Mouse (Mus musculus): ENCODE results near the gene Fryl. TPM values are rescaled to one million over a fixed set of nuclear protein-coding genes. Genes with fewer than 3 reads are reported as not detected.
A peak's percentile ranks its signal among the peaks of the same experiment; 100 is the strongest.

Fryl gene
- polyA plus RNA-seq (2012; rRNA removed), result 107 and 147 TPM in 2 replicates

- H3K27ac ChIP-seq (ENCODE audit: control insufficient read depth, insufficient read depth, low read length), result peak within 1 kb of the TSS; percentile 76
- no peaks in the 10 kb centered on the region for H3K27me3 ChIP-seq (ENCODE audit: control insufficient read depth, insufficient read depth, low read length)
- DNase-seq, result peak; percentile 92
- H3K4me1 ChIP-seq (replicated peaks; ENCODE audit: control insufficient read depth, insufficient read depth, low read length), result peaks cover 9% of the 10 kb centered on the region
- TF ChIP-seq CTCF (IDR thresholded peaks at IDR 0.05; ENCODE audit: borderline replicate concordance, control insufficient read depth, extremely low read depth, insufficient read depth, low read length, poor library complexity) (no peak), POLR2A (IDR thresholded peaks at IDR 0.05; ENCODE audit: control insufficient read depth, extremely low read depth, insufficient read depth, low read length, poor library complexity) (0 out of 2 replicates have a peak, but pooled peaks have one; percentile 40)
- peak within 1 kb of the TSS; percentile 92 for H3K4me3 ChIP-seq (ENCODE audit: control insufficient read depth, insufficient read depth, low read length)
- under 1% methylated on average over 44 of the region's 44 CpGs for WGBS
- H3K36me3 ChIP-seq (ENCODE audit: control insufficient read depth, insufficient read depth, low read length), result no peaks in the 10 kb centered on the region
These were observed at the start of gene Fryl for GRCm38 (mm10) chr5:73256352-73257065. Gene Fryl (minus strand): TSS chr5:73256619.

GRCm38 (mm10) chr5:73304507-73304906, 48.1 kb upstream of the Fryl start:
- TF ChIP-seq POLR2A (IDR thresholded peaks at IDR 0.05; ENCODE audit: control insufficient read depth, extremely low read depth, insufficient read depth, low read length, poor library complexity) (no peak), CTCF (IDR thresholded peaks at IDR 0.05; ENCODE audit: borderline replicate concordance, control insufficient read depth, extremely low read depth, insufficient read depth, low read length, poor library complexity) (no peak)
- no peak overlapping the region for H3K4me3 ChIP-seq (ENCODE audit: control insufficient read depth, insufficient read depth, low read length)
- no peak for DNase-seq
- 96% methylated on average over 12 of the region's 12 CpGs for WGBS
- peaks cover 74% of the 10 kb centered on the region for H3K36me3 ChIP-seq (ENCODE audit: control insufficient read depth, insufficient read depth, low read length)
- no peaks in the 10 kb centered on the region for H3K27me3 ChIP-seq (ENCODE audit: control insufficient read depth, insufficient read depth, low read length)
- no peak overlapping the region for H3K27ac ChIP-seq (ENCODE audit: control insufficient read depth, insufficient read depth, low read length)
- H3K4me1 ChIP-seq (replicated peaks; ENCODE audit: control insufficient read depth, insufficient read depth, low read length), result no peaks in the 10 kb centered on the region

DNA sequence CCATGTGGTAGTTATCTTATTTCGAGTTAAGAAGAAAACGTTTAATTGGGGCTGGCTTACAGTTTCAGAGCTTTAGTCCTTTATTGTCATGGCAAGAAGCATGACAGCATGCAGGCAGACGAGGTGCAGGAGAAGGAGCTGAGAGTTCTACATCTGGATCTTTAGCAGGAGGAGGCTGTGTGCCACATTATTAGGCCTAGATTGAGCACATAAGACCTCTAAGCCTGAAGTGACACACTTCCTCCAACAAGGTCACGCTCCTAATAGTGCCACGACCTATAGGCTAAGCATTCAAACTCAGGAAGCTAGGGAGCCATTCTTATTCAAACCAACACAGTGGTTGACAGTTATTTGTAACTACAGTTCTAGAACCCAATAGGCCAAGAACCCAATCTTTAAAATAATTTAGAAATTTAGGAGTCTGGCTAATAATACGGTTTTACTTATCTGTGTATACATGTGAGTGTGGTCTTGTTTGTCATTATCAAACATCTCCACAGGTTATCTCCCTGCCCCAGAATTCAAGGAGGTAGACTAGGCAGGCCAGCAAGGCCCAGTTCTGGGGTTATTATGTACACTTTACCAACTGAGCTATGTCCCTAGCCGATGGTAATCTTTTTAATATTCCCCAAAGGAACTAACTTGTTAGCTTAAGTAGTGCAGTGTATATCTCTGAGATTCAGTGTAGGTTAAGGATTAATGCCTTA, 45.3 kb upstream of the Fryl start:
- 97% methylated on average over 7 of the region's 7 CpGs for WGBS
- H3K4me1 ChIP-seq (replicated peaks; ENCODE audit: control insufficient read depth, insufficient read depth, low read length), result no peaks in the 10 kb centered on the region
- H3K4me3 ChIP-seq (ENCODE audit: control insufficient read depth, insufficient read depth, low read length), result no peak overlapping the region
- no peak for TF ChIP-seq CTCF (IDR thresholded peaks at IDR 0.05; ENCODE audit: borderline replicate concordance, control insufficient read depth, extremely low read depth, insufficient read depth, low read length, poor library complexity)
- no peak for TF ChIP-seq POLR2A (IDR thresholded peaks at IDR 0.05; ENCODE audit: control insufficient read depth, extremely low read depth, insufficient read depth, low read length, poor library complexity)
- no peak for DNase-seq
- no peaks in the 10 kb centered on the region for H3K27me3 ChIP-seq (ENCODE audit: control insufficient read depth, insufficient read depth, low read length)
- peaks cover 49% of the 10 kb centered on the region for H3K36me3 ChIP-seq (ENCODE audit: control insufficient read depth, insufficient read depth, low read length)
- H3K27ac ChIP-seq (ENCODE audit: control insufficient read depth, insufficient read depth, low read length), result no peak overlapping the region

DNA sequence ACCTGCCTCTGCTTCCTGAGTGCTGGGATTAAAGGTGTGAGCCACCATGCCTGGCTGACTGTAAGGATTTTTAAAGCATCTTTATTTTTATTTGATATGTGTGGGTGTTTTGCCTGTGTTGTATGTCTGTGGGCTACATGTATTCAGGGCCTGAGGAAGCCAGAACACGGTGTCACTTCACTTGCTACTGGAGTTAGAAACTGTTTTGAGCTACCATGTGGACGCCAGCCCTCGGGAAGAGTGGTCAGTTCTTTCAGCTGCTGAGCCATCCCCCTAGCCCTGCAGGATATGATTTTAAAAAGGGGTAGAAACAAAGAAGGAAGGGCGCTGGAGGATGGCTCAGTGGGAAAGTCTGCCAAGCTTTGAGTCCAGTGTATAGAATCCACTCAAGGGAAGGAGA, 39.5 kb upstream of the Fryl start:
- TF ChIP-seq POLR2A (IDR thresholded peaks at IDR 0.05; ENCODE audit: control insufficient read depth, extremely low read depth, insufficient read depth, low read length, poor library complexity) (no peak), CTCF (IDR thresholded peaks at IDR 0.05; ENCODE audit: borderline replicate concordance, control insufficient read depth, extremely low read depth, insufficient read depth, low read length, poor library complexity) (no peak)
- 97% methylated on average over 4 of the region's 4 CpGs for WGBS
- H3K4me1 ChIP-seq (replicated peaks; ENCODE audit: control insufficient read depth, insufficient read depth, low read length), result no peaks in the 10 kb centered on the region
- H3K36me3 ChIP-seq (ENCODE audit: control insufficient read depth, insufficient read depth, low read length), result peaks cover 15% of the 10 kb centered on the region
- no peak for DNase-seq
- no peak overlapping the region for H3K27ac ChIP-seq (ENCODE audit: control insufficient read depth, insufficient read depth, low read length)
- no peak overlapping the region for H3K4me3 ChIP-seq (ENCODE audit: control insufficient read depth, insufficient read depth, low read length)
- H3K27me3 ChIP-seq (ENCODE audit: control insufficient read depth, insufficient read depth, low read length), result no peaks in the 10 kb centered on the region

- DNase-seq, result no peak
- no peaks in the 10 kb centered on the region for H3K27me3 ChIP-seq (ENCODE audit: control insufficient read depth, insufficient read depth, low read length)
These were observed 38.6 kb upstream of the Fryl start for GRCm38 (mm10) chr5:73295016-73295415.

GRCm38 (mm10) chr5:73293458-73293827, 37.0 kb upstream of the Fryl start:
- no peak overlapping the region for H3K4me3 ChIP-seq (ENCODE audit: control insufficient read depth, insufficient read depth, low read length)
- no peaks in the 10 kb centered on the region for H3K4me1 ChIP-seq (replicated peaks; ENCODE audit: control insufficient read depth, insufficient read depth, low read length)
- no peak for DNase-seq
- no peak overlapping the region for H3K27ac ChIP-seq (ENCODE audit: control insufficient read depth, insufficient read depth, low read length)
- 5% methylated on average over 8 of the region's 8 CpGs for WGBS
- no peak for TF ChIP-seq CTCF (IDR thresholded peaks at IDR 0.05; ENCODE audit: borderline replicate concordance, control insufficient read depth, extremely low read depth, insufficient read depth, low read length, poor library complexity)
- no peak for TF ChIP-seq POLR2A (IDR thresholded peaks at IDR 0.05; ENCODE audit: control insufficient read depth, extremely low read depth, insufficient read depth, low read length, poor library complexity)
- H3K27me3 ChIP-seq (ENCODE audit: control insufficient read depth, insufficient read depth, low read length), result no peaks in the 10 kb centered on the region
- H3K36me3 ChIP-seq (ENCODE audit: control insufficient read depth, insufficient read depth, low read length), result peaks cover 12% of the 10 kb centered on the region; the same call in 1 of the 2 replicates

More at GRCm38 (mm10) chr5:73295016-73295415, 38.6 kb upstream of the Fryl start:
- no peak overlapping the region for H3K27ac ChIP-seq (ENCODE audit: control insufficient read depth, insufficient read depth, low read length)
- TF ChIP-seq CTCF (IDR thresholded peaks at IDR 0.05; ENCODE audit: borderline replicate concordance, control insufficient read depth, extremely low read depth, insufficient read depth, low read length, poor library complexity) (no peak), POLR2A (IDR thresholded peaks at IDR 0.05; ENCODE audit: control insufficient read depth, extremely low read depth, insufficient read depth, low read length, poor library complexity) (no peak)
- no peaks in the 10 kb centered on the region for H3K4me1 ChIP-seq (replicated peaks; ENCODE audit: control insufficient read depth, insufficient read depth, low read length)
- H3K36me3 ChIP-seq (ENCODE audit: control insufficient read depth, insufficient read depth, low read length), result peaks cover 15% of the 10 kb centered on the region
- WGBS, result 98% methylated on average over 7 of the region's 7 CpGs
- H3K4me3 ChIP-seq (ENCODE audit: control insufficient read depth, insufficient read depth, low read length), result no peak overlapping the region
